Mouse (Mus musculus) left cerebral cortex, postnatal 4 days (tissue): ENCODE data around the gene Clta. TPM values are rescaled to one million over a fixed set of nuclear protein-coding genes. Genes with fewer than 3 reads are reported as not detected.

Experiments
- DNase-seq: peaks from one replicate; pipeline ENCODE4 v3.0.0-alpha.2; 2022
- intact Hi-C: fragments of 180-260 bp; cut with DNase I; formaldehyde crosslinking; loops from one replicate; pipeline ENCODE4 v1.15.1; 2025
- total RNA-seq, 2 experiments: library from RNA; stranded (reverse); gene quantifications; 2 replicates each; pipeline ENCODE4 v1.2.3; 2021

Gene Clta
- 100 to 1,000 TPM; 333 to 337 TPM for total RNA-seq

DNA sequence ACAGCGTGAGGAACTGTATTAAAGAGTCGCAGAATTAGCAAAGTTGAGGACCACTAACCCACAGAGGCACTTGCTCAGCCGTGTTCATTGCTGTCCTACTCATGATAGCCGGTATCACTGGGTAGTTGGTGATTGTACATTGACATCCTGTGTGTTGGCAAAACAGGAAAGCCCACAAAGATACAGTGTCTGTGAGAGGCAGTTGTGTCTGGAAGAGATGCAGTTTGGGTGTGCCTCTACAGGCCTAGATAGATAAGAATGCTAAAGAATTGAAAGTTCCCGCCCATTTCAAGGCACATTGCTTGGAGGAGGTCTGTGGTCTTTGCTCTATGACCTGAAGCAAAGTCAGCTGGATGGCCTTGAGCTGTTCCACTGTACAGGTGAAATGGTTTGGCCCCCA lies at the start of gene Clta:
TSS of gene Clta (plus strand) at position 327 of the 400 bp plus-strand sequence.
- no peak for DNase-seq
- intact Hi-C loops = no loop called here

DNA sequence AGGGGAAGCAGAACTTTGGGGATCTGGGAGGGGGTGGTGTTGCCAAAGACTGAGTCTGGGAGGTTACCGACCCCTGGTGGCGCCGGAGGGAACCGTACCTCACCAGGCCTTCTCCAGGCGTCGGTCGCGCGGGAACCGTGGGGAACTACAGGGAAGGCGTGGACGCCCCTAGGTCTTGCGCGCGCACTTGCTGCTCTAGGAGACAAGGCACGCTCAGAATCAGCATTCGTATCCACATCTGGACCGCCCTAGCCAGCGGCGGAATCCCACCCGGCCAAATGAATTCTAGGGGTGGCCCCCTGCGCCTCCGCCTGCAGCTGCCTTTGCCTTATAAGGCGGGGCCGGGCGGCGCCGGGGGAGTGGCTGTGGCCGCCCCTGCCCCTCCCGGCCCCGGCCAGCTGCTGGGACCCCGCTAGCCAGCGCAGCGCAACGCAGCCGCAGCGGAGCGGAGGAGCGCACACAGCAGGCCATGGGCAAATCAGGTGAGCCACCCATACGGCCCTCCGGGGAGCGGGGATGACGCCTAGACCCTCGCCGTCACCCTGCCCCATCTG lies 46.9 kb upstream of the Clta start, which contains the start of gene Glipr2:
TSS of gene Glipr2 (plus strand) at position 110 of the 554 bp plus-strand sequence.
- intact Hi-C loops = loop anchor here (2.0 kb wide), 1 partner anchor 25 kb away; the partner anchor contains the start of gene Ccin
- DNase-seq = peak; percentile 85

DNA sequence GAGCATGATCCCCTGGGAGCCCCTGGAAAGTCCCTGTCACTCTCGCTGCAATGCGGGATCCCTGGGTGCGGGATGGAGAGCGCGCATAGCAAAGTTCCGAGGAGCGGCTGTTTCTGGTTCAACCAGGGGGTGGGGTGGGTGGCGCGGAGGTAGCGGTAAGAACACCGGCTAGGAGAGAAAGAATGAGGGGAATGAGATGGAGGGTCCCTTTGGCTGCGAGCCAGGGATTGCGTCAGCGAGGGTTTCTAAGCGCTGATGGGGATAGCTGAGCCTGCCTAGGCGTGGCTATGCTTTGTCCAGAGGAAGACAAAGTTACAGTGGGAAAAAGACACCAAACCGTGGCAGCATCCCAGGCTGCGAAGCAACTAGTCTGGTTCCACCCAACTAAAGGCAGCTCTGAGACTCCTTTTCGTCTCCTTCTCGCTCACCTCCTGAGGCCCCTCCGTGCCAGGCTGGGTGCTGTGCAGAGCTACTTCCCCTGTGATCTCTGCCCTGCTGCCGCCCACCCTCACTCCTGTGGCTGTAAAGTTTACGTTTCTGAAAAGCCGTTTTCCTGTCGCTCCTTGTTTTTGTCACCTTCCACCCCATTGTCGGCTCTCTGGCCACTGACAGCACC lies 46.3 kb upstream of the Clta start:
- peak; percentile 78 for DNase-seq

DNA sequence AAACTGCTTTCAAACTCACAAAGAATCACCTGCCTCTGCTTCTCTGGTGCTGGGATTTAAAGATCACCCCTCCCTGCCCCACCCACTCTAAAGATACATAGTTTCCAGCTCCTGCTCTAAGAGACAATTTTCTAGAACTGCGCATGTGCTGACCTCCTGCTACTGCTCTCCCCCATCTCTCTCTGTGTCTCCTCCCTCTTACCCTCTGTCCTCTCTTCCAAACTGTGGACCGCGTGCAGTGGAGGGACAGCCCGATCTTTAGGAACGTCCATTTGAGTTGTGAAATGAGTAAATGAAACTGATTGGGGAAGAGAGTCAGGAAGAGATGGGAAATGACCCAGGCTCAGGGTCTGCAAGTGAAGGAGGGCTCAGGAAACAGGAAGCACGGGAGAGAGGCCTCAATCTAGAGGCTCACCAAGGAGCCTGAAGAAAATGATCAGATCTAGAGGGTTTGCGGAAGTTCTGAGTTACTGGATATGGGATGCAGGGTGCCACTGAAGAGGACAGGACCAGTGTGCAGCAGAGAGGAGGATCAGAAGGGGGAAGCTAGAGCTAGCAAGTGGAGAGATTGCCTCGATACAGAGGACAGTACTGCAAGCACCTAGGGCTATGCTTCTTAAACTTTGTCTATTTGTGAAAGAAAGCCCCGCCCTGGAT lies 44.6 kb upstream of the Clta start:
- DNase-seq = no peak
- intact Hi-C loops = no loop called here

More for the DNA sequence above, 46.3 kb upstream of the Clta start:
- intact Hi-C loops = loop anchor here (2.0 kb wide), 1 partner anchor 25 kb away; the partner anchor contains the start of gene Ccin

DNA sequence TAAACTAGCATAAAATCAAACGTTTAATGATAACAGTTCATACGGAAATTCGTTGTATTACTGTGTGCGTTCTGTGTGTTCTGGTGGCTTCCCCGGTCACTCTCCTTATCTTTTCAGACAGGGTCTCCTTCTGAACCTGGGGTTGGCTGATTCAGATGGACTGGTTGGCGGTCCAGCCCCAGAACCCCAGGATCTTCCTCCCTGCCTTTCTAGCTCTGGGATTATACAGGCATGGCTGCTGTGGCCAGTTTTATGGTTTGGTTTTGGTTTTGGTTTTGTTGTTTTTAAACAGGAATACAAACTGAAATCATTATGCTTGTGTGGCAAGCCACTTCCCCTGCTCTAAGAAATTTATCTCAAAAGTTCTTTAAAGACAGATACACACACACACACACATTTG lies 44.0 kb upstream of the Clta start:
- intact Hi-C loops = no loop called here
- no peak for DNase-seq

DNA sequence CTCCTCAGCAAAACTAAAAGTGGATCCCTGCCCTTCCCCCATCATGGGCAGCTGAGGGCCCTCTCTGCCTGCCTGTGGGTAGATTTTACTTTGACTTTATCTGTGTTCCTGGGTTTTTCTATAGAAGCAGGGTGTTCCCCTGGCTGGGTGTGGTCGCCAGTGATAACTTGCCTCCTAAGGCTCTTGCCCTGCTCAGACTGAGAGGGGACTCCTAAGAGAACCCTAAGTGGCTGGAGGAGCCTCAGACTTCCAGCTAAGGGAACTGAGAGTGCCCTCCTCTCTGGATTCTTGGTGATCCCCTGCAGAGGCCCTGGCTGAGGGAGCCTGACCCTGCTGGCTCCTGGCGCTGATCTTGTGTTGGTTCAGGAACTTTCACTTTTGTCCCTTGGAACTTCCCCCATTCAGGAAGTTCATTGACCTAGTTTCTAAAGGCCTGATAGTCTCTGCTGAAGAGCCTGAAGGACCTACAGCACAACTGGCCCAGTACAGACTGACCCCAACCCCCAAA lies 39.9 kb upstream of the Clta start:
- intact Hi-C loops = no loop called here
- DNase-seq = no peak

DNA sequence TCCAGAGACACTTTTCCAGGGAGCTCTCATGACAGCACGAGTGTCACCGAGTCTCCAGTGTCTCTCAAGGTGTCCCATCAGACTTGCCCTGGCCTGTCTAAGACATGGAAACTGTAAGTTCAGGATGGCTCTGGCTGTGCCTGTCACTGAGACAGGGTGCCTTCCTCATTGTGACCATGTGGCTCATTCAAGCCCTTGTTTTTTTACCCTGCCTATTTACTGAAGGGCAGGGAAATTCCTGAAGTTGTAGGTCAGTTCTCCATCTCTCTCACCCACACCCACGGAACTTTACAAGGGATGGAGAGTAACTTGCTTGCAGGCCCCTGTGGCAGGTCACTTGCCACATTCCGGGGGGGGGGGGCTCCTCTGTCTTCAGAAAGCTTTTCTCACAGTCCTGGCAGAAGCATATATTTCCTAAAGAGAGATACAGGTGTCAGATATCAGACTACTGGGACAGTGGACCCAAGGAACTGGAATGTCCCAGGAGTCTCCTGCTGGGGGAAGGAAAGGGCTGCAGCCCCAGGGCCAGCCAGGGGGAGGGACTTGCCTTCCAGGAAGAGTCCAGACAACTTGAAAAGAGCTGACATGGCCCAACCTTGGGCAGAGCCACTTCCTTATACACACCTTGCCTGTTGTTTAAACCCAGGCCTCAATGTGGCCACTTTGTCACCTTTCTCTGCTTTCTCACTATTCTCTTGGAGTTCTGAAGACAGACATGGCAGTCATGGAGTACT lies 39.1 kb upstream of the Clta start:
- DNase-seq = no peak
- intact Hi-C loops = no loop called here

DNA sequence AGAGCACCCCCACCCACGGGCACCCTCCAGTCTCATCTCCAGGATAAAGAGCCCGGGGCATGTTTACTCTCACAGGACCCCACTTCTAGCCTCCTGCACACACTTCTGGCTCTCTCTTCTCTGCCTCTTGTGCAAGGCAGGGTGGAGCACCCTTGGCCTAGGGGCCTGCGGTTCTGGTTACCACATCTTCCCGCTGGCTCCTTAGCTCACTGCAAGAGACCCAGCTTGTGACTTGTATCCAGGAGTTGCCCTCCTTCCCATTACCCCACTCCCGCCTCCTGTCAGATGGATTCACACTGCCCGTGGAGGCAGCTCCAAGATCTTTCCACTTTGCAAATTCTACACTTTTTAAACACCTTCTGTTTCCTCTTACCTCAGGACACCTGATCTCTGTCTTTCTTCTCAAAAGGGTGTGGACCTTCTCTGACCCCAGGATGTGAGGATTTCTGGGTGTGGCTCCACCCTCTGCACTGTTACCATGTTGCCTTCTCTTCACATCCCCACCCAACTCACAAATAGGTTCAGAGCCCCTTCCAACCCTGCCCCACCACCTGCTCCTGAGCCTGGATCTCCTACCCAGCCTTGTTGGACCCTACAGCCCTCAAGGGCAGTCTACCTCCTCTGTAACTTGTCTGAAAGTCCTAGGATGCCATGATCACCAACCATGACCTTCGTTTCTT lies 38.3 kb upstream of the Clta start:
- intact Hi-C loops = no loop called here

DNA sequence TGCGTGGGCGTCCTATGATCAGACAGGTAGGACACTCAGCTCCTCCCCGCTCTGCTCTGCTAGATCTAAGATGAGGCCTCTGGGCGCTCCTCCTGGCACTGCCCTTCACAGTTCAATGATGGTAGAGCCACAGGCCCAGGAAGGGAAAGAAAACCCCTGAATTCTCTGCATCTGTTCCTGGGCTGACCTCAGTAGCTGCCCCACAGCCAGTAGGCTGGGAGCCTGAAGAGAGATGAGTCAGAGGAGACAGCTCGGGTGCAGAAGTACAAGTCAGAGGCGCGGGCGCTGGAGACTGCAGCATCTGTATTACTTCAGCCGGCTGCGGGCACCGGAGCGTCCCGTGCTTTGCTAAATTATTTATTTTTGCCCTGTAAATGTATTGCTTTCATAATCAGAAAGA lies 35.6 kb upstream of the Clta start:
- DNase-seq = peak; percentile 74
- intact Hi-C loops = no loop called here

More for the DNA sequence above, 38.3 kb upstream of the Clta start:
- no peak for DNase-seq

DNA sequence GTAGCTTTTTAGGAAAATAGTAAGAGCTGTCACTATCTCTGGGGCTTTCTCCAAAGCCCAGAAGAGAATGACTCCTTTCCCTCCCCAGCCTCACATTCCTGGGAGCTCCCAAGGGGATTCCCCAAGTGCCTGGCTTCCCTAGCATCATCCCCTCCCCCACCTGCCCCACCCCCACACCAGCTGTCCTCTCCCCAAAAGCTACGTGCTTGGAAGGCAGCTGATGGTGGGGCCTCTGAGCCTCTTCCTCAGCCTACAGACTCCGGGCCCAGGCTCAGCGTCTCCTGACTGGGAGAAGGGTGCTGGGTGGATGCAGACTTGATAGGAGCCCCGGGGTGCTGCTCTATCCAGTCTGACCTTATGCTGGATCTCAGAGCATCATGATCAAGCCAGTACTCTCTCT lies 34.9 kb upstream of the Clta start:
- peak; percentile 23 for DNase-seq
- intact Hi-C loops = no loop called here

DNA sequence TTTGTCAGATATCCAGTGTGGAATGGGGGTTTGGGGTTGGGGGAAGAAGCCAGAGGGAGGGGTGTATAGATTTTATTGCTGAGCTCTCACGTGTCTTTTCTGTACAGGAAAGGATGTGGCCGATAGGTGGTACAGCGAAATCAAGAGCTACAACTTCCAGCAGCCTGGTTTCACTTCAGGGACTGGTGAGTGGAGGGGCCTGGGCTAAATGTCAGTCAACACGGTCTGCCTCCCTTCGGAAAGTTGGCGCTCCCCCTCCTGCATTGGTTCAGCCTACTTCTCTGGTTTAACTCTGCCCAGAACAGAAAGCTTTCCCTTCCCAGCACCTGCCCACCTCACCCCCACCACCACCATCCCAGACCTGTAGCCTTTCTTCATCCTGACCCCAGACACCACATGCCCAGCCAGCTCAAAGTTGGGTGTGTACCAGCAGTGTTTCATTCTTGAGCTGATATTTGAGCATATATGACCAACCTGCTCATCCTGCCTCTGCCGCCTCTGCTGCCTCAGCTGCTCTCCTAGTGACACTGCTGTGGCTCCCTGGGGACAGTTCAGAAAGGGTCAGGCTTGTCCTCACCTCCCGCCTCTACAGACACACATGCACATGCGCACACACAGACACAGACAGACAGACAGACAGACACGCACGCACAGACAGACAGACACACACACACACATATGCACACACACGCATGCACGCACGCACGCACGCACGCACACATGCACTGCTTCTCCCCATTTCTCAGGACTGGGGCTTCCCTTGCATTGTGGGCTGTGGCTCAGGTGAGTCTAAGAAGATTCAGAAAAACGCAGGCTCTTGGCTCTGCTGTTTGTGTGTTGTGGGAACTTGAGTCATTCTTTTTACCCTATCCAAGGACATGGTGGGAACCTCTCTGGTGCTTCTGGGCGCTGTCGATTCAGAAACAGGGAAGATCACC lies 33.6 kb upstream of the Clta start:
- DNase-seq = no peak
- intact Hi-C loops = no loop called here

DNA sequence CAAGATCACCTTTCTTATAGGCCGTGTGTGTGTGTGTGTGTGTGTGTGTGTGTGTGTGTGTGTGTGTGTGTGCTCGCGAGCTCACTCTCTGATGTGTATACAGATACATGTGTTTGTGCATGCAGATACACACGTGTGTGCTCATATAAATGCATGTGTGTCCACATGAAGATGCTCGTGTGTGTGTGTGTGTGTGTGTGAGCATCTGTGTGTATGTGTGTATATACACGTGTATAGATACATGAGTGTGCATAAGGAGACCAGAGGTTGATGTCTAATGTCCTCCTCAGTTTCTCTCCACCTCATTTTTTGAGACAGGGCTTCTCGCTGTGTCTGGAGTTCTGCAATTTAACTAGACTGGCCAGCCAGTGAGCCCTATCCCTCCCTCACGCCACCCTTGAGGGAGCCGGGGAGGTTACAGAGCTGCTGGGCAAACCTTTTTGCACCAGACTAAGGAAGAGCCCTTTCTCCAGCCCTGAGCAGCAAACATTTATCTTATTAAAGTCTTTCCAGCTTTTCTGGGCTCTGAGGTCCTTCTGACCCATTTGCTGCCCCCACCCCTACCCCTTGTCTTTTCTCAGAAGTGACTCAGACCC lies 32.6 kb upstream of the Clta start:
- intact Hi-C loops = no loop called here
- DNase-seq = no peak

DNA sequence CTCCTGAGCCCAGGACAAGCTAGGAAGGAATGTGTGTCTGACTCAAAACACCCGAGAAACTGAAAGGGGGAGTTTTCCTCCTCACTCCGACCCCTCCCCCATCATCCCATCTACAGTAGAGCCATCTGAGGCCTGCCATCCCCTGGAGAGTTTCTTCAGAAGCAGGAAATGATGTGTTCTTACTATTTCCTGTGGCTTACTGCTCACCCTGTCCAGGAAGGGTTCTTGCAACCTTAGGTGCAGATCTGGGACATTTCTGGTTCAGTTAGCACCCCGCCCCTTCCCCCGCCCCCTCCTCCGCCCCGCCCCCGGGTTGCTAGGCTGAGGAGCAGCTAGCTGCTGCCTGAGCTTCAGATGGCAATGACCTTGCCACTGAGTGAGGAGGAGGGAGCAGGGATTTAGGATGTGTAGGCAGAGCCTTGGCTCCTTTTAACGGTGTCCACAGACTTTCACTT lies 32.1 kb upstream of the Clta start:
- DNase-seq = peak; percentile 14
- intact Hi-C loops = no loop called here

DNA sequence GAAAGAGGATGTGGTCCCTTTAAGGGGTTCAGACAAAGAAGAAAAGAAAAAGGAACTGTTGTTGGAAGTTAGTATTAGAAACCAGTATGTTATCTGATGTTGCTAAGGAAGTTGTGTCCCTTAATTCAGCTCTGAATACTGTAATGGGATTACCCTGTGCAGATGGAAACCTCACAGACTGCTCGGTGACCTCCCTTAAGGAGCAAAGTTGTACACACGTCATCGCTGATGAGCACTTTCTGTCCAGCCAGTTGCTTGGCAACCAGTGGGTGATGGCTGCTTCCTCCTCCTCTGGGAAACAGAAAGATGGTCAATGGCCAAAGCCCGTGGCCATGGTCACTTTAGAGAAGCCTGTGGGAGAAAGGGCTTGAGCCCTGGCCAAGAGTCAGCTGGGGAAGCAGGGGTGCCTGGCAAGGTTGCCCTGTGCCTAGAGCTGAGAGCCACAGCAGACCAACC lies 30.7 kb upstream of the Clta start:
- peak; percentile 66 for DNase-seq

DNA sequence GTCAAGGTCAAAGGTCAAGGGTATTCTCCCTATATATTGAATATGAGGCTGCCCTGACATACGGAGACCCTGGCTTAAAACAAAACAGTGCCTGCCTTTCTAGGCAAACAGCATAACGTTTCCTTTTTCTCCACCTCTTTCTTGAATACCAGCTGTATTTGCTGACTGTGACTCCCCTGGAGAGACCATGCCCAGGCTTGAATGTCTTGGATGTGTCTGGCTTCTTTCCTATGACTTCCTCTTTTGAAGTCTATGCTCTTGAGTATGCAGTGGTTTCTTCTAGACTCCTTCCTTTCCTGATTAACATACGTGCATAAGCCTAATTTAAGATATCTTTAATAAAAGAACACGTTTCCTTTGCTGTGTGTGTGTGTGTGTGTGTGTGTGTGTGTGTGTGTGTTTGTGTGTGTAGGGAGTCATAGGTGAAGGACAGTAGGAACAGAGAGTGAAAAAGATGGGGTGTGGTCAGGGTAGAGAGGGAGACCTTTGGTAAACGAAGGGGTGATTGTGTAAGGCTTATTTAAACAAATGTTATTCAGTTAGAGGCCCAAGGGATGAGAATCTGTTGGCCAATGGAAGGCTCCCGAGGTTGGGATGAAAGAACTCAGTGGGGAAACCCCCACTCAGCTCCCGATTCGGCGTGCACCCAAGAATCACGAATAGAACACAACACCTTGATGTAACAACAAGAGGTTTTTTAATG lies 29.2 kb upstream of the Clta start:
- no peak for DNase-seq
- intact Hi-C loops = no loop called here

More for the DNA sequence above, 30.7 kb upstream of the Clta start:
- intact Hi-C loops = no loop called here

DNA sequence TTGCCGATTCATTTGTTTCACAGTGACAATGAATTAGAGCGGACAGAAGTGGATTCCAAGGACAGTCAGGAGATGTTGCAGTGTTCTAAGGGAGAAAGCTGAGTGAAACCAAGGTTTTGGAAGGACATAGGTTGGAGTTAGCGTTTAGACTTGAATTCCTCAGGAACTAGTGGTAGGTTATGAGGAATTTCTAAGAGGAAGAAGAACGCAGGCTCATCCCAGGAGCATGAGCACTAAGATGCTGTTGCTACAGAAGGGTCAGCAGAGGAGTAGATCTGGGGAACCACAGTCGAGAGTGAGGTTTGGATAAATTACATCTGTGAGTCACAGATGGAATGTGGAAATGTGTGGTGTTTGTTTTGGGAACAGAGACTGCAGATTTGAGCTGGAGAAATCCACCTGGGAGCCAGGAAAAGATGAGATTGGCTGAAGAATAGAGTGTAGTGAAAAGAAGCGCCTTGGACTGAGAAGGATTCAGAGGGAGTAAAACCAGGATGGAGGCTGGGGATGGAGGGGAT lies 28.0 kb upstream of the Clta start:
- intact Hi-C loops = no loop called here
- DNase-seq = no peak

DNA sequence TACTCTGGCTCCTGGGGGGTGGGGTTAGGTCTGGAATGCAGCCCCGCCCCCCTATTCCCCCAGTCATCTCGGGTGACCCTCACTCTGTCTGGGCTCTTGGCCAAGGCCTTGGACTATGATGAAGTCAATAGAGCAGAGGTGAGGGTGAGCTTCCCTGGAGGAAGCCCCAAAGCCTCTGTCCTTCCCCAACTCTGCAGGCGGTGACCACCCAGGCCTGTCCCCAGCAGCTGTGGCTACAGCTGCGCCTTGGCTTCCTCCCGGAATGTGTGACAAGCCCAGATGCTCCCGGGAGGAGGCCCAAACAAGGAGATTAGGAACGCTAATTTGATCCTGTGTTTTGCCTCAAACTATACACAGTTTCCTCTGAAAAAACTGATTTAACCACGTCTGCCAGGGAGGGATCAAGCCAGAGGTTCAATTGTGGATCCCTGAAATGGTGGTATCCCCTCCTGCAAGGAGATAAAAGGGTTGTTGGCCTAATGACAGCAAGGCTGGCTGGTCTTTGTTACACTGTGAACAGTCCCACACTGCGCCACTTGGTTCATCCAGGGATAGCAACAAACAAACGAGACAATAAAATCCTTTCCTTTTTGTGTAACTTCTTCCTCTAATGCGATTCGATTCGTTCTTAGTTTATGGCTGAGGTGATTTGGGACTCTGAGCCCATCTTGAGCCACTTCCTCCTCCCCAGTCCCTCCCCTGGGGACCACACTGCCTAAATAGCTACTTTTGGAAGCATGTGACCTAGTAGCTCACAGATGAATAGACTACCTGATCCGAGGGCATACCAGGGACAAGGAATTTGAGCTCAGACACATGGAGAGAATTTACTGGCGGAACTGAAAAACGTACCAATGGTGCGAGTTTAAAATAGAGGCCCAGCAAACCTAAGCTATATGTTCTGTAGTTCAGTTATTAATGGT lies 25.5 kb upstream of the Clta start:
- intact Hi-C loops = no loop called here
- peak; percentile 49 for DNase-seq
